Mouse (Mus musculus) CH12.LX (cell line): ENCODE results near the gene Lrmda. TPM values are rescaled to one million over a fixed set of nuclear protein-coding genes. Genes with fewer than 3 reads are reported as not detected.

ENCODE experiments used
- DNase-seq: peaks from one replicate; pipeline ENCODE4 v3.0.0-alpha.2; 2013; ENCODE audit errors: extremely low read depth
- H3K27ac ChIP-seq: 2 replicates; pipeline ENCODE4 v1.5.1; 2012; ENCODE audit warnings: low read depth, mild to moderate bottlenecking, control low read depth, moderate library complexity; ENCODE audit not compliant: insufficient read depth
- H3K27me3 ChIP-seq: replicated peaks from 2 replicates; pipeline ENCODE3; 2012; ENCODE audit warnings: inconsistent platforms
- H3K36me3 ChIP-seq, 2 experiments: replicated peaks in 1 of 2; 2 replicates each; pipeline versions ENCODE3 to v1.6.1; 2012; ENCODE audit warnings: inconsistent platforms in 1 of 2, low read length in 1 of 2, mild to moderate bottlenecking in 1 of 2, mixed read lengths in 1 of 2, moderate library complexity in 1 of 2; ENCODE audit not compliant: control insufficient read depth in 1 of 2, insufficient read depth in 1 of 2
- H3K4me1 ChIP-seq, 2 experiments: 2 replicates each; pipeline ENCODE4 v1.6.1; 2012; ENCODE audit warnings: inconsistent platforms in 1 of 2, moderate library complexity in 1 of 2; ENCODE audit not compliant: insufficient read depth in 2 of 2, control insufficient read depth in 1 of 2
- H3K4me2 ChIP-seq: 2 replicates; pipeline ENCODE4 v1.6.1; 2012; ENCODE audit warnings: low read depth, mild to moderate bottlenecking, control low read depth; ENCODE audit not compliant: poor library complexity, insufficient read depth, severe bottlenecking
- H3K4me3 ChIP-seq, 3 experiments: fragments of 150-350 bp in 1 of 3; sonication (generic) in 1 of 3; replicated peaks in 1 of 3; 2 replicates each; pipeline versions ENCODE3 to v1.5.1; 2011 to 2012; ENCODE audit warnings: low read depth in 2 of 3, low read length in 2 of 3, mild to moderate bottlenecking in 2 of 3, moderate library complexity in 2 of 3, control low read depth in 1 of 3, improper control_type of control experiment in 1 of 3, inconsistent platforms in 1 of 3, mixed read lengths in 1 of 3; ENCODE audit not compliant: poor library complexity in 1 of 3
- H3K79me2 ChIP-seq: replicated peaks from 2 replicates; pipeline ENCODE4 v1.6.1; 2012; ENCODE audit warnings: mild to moderate bottlenecking, moderate library complexity; ENCODE audit not compliant: control insufficient read depth, poor library complexity, insufficient read depth, severe bottlenecking; ENCODE audit errors: extremely low read depth
- H3K9ac ChIP-seq: 2 replicates; pipeline ENCODE4 v1.6.1; 2012; ENCODE audit warnings: low read depth, mild to moderate bottlenecking, control low read depth, moderate library complexity; ENCODE audit not compliant: insufficient read depth
- H3K9me3 ChIP-seq: replicated peaks from 2 replicates; pipeline ENCODE3; 2012; ENCODE audit warnings: low read length, inconsistent platforms, mixed read lengths
- E2F4 ChIP-seq: IDR thresholded peaks from 2 replicates; pipeline ENCODE4 v1.6.1; 2011; ENCODE audit warnings: low read depth, low read length, improper control_type of control experiment; ENCODE audit not compliant: insufficient replicate concordance
- GABPA ChIP-seq: IDR thresholded peaks from 2 replicates; pipeline ENCODE4 v1.6.1; 2012; ENCODE audit warnings: low read depth, low read length, improper control_type of control experiment, inconsistent platforms; ENCODE audit not compliant: insufficient replicate concordance
- HCFC1 ChIP-seq: IDR thresholded peaks from 2 replicates; pipeline ENCODE4 v1.6.1; 2012; ENCODE audit warnings: low read depth, mild to moderate bottlenecking, inconsistent platforms, low read length, improper control_type of control experiment
- JUN ChIP-seq: IDR thresholded peaks from 2 replicates; pipeline ENCODE4 v1.6.1; 2011; ENCODE audit warnings: low read depth, mild to moderate bottlenecking, low read length, improper control_type of control experiment, moderate library complexity; ENCODE audit not compliant: insufficient read depth
- JUND ChIP-seq: conservative IDR thresholded peaks from 2 replicates; pipeline ENCODE4 v1.6.1; 2011; ENCODE audit warnings: low read depth, low read length, improper control_type of control experiment
- MAFK ChIP-seq: IDR thresholded peaks from 2 replicates; pipeline ENCODE4 v1.6.1; 2011; ENCODE audit warnings: low read length, improper control_type of control experiment; ENCODE audit not compliant: insufficient replicate concordance
- MEF2A ChIP-seq: IDR thresholded peaks from 2 replicates; pipeline ENCODE4 v1.6.1; 2014; ENCODE audit warnings: low read depth, mild to moderate bottlenecking, inconsistent platforms, low read length, improper control_type of control experiment, borderline replicate concordance
- MXI1 ChIP-seq: IDR thresholded peaks from 2 replicates; pipeline ENCODE4 v1.6.1; 2011; ENCODE audit warnings: mild to moderate bottlenecking, low read depth, low read length, improper control_type of control experiment
- MYC ChIP-seq: IDR thresholded peaks from 2 replicates; pipeline ENCODE4 v1.6.1; 2011; ENCODE audit warnings: low read depth, mild to moderate bottlenecking, improper control_type of control experiment, low read length
- NELFE ChIP-seq: IDR thresholded peaks from 2 replicates; pipeline ENCODE4 v1.6.1; 2011; ENCODE audit warnings: low read depth, low read length, improper control_type of control experiment
- PAX5 ChIP-seq: IDR thresholded peaks from 2 replicates; pipeline ENCODE4 v1.6.1; 2012; ENCODE audit warnings: low read length, inconsistent platforms, mixed read lengths
- POLR2A ChIP-seq: IDR thresholded peaks from 2 replicates; pipeline ENCODE4 v1.6.1; 2011; ENCODE audit warnings: low read depth, mild to moderate bottlenecking, improper control_type of control experiment, low read length
- RCOR1 ChIP-seq: conservative IDR thresholded peaks from 2 replicates; pipeline ENCODE4 v1.6.1; 2012; ENCODE audit warnings: low read depth, mild to moderate bottlenecking, inconsistent platforms, low read length, improper control_type of control experiment
- TBP ChIP-seq: conservative IDR thresholded peaks from 2 replicates; pipeline ENCODE4 v1.6.1; 2011; ENCODE audit warnings: low read depth, low read length, improper control_type of control experiment
- UBTF ChIP-seq: IDR thresholded peaks from 2 replicates; pipeline ENCODE4 v1.6.1; 2012; ENCODE audit warnings: low read depth, mild to moderate bottlenecking, inconsistent platforms, low read length, improper control_type of control experiment, moderate library complexity
- USF2 ChIP-seq: conservative IDR thresholded peaks from 2 replicates; pipeline ENCODE4 v1.6.1; 2011; ENCODE audit warnings: low read depth, low read length, improper control_type of control experiment
- ZMIZ1 ChIP-seq: IDR thresholded peaks from 2 replicates; pipeline ENCODE4 v1.6.1; 2012; ENCODE audit warnings: low read depth, mild to moderate bottlenecking, inconsistent platforms, low read length, improper control_type of control experiment
- ZNF384 ChIP-seq: IDR thresholded peaks from 2 replicates; pipeline ENCODE4 v1.6.1; 2012; ENCODE audit warnings: low read depth, low read length, improper control_type of control experiment, inconsistent platforms
- dilution Hi-C: fragments of 300-500 bp; cut with MboI; formaldehyde crosslinking; loops from 2 replicates; pipeline ENCODE4 v1.14.3; 2020; ENCODE audit warnings: low sequenced_read_pairs; ENCODE audit not compliant: extremely low pct_unique_long_range_greater_than_20kb, extremely low pct_ligation_motif_present
- in situ Hi-C: fragments of 300-500 bp; cut with MboI; formaldehyde crosslinking; loops from 3 replicates; pipeline ENCODE4 v1.14.3; 2019; ENCODE audit warnings: low sequenced_read_pairs, low pct_ligation_motif_present, low pct_unique_long_range_greater_than_20kb, mixed read lengths
- polyA plus RNA-seq: library from polyadenylated mRNA; unstranded; fragments of >175 nt; gene quantifications from 2 replicates; pipeline ENCODE4 v1.2.1, GENCODE M21; 2012; ENCODE audit warnings: low read depth; ENCODE audit not compliant: insufficient read length
- total RNA-seq, 2 experiments: library from RNA; depleted of rRNA; stranded (reverse); fragments of 300-350 nt in 1 of 2; fragments of >200 nt in 1 of 2; gene quantifications; 2 replicates each; pipeline ENCODE4 v1.2.3; 2012 to 2014

Gene Lrmda
- total and polyA plus RNA-seq, 3 experiments = 0.89 to 3.7 (median 1.9) TPM

DNA sequence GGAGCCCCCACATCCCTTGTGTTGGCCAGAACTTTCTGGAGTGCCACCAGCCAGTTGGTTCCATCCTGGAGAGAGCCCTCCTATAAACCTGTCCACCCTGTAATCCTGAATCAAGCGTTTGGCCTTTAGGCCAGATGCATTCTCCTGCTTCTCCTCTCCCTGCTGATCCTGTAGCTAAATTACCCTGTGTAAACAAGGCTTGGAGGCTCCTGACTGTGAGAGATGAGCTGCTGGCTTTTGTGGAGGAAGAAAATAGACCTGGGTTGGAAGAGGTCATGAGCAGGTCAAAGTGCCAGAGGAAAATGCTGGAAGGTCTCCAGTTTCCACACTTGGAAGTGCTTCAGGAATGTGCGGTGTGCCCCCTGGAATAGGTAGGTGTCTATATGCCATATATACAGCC is 135.5 kb downstream of the Lrmda start:
- peaks cover 0 to 9% of the 10 kb centered on the region in 2 experiments; a peak in 2 of 4 replicates for H3K4me1 ChIP-seq
- no peaks in the 10 kb centered on the region for H3K36me3 ChIP-seq
- in situ Hi-C loops = no loop called here
- no peak overlapping the region for H3K9ac ChIP-seq
- no peak overlapping the region for H3K4me2 ChIP-seq
- H3K9me3 ChIP-seq = no peaks in the 10 kb centered on the region
- TF ChIP-seq ZNF384 (no peak), MEF2A (no peak), JUN (no peak), RCOR1 (no peak), HCFC1 (no peak), UBTF (no peak)
- H3K79me2 ChIP-seq = no peaks in the 10 kb centered on the region
- no peak overlapping the region for H3K27ac ChIP-seq
- no peak overlapping the region for H3K4me3 ChIP-seq
- no peak for DNase-seq
- dilution Hi-C loops = no loop called here
- no peaks in the 10 kb centered on the region for H3K27me3 ChIP-seq

- Histone ChIP-seq H3K27ac (no peak overlapping the region), H3K27me3 (no peaks in the 10 kb centered on the region), H3K4me1 (peaks cover 0 to 9% of the 10 kb centered on the region in 2 experiments; a peak in 2 of 4 replicates), H3K79me2 (no peaks in the 10 kb centered on the region), H3K9me3 (no peaks in the 10 kb centered on the region), H3K9ac (no peak overlapping the region), H3K36me3 (no peaks in the 10 kb centered on the region)
- dilution Hi-C loops = no loop called here
- no peak for DNase-seq
- TF ChIP-seq MXI1 = no peak
- TF ChIP-seq MYC = no peak
- TF ChIP-seq UBTF = no peak
- TF ChIP-seq, all 38 proteins: peak for 0
- in situ Hi-C loops = no loop called here
- Histone ChIP-seq H3K4me3 (no peak overlapping the region), H3K4me2 (no peak overlapping the region)
Measured at GRCm38 (mm10) chr14:22155512-22156026, 136.1 kb downstream of the Lrmda start.

GRCm38 (mm10) chr14:22156991-22157390 is 137.5 kb downstream of the Lrmda start:
- dilution Hi-C loops = no loop called here
- no peak overlapping the region for H3K9ac ChIP-seq
- no peak overlapping the region for H3K27ac ChIP-seq
- no peak overlapping the region for H3K4me2 ChIP-seq
- no peaks in the 10 kb centered on the region for H3K36me3 ChIP-seq
- H3K4me3 ChIP-seq = no peak overlapping the region
- no peaks in the 10 kb centered on the region for H3K79me2 ChIP-seq
- H3K27me3 ChIP-seq = no peaks in the 10 kb centered on the region
- DNase-seq = no peak
- in situ Hi-C loops = no loop called here
- TF ChIP-seq JUN (no peak), E2F4 (no peak), TBP (no peak), ZNF384 (no peak), USF2 (no peak), JUND (no peak), UBTF (no peak), ZMIZ1 (no peak), NELFE (no peak), PAX5 (no peak), GABPA (no peak), POLR2A (no peak), MAFK (no peak)
- no peaks in the 10 kb centered on the region for H3K4me1 ChIP-seq
- H3K9me3 ChIP-seq = no peaks in the 10 kb centered on the region
